Mouse (Mus musculus) kidney, postnatal 4 days (tissue): Measurements from ENCODE around the gene Eaf2.

Experiments
- DNase-seq, 2 experiments: peaks; one replicate each; pipeline ENCODE4 v3.0.0; 2021; ENCODE audit warnings: mixed read lengths in 2 of 2

Eaf2 gene

DNA sequence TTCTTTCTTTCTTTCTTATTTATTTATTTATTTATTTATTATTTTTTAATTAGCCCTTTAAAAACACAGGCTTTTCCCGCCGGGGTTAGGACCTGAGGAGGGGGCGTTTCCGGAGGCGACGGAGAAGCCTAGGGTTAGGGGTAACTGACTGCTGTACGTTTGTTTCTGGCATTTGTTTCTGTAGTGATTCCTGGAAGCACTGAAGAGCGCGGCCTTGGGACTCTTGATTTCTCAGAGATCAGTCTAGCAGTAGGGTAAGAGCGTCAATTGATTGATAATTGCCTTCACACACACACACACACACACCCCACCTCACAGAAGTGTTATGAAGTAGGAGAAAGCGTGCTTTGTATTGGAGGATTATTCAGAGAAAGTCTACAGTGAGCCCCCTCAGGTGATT is 46.0 kb downstream of the Eaf2 start:
- DNase-seq = no peak

DNA sequence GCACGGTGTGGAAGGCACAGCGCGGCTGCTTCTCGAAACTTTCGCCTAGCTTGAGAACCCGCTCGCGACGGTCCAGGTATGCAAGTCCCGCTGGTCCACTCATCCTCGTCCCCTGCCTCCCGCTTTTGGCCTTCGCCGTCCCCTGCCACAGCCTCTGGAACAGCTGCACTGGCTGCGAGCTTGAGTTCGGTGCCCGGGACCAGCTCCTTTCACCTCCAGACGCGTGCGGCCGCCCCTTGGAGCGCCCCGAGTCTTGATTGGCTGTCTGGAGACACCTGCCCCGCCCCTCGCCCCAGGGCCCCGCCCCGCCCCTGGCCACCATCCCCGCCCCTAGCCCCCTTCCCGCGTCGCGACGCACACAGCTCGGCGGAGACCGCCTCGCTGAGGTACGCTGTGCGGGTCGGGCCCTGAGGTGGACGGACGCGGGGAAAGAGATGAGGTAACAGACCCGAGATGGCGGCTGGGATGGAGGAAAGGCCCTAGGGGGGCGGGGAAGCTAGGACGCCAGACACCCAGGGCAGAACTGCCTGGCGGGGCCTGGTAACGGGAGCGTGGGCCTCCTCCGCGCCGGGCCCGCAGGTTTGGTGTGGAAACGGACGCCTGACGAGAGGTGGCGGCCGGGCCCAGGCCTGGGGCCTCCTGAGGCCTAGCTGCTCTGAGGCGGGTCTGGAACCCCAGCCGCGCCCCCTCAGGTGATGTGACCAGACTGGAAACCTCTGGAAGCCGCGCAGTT is 46.6 kb downstream of the Eaf2 start, which contains the start of gene Iqcb1:
Iqcb1 (plus strand) TSS at position 332 of the 733 bp plus-strand sequence.
- peak; percentile 89 to 93 for DNase-seq

DNA sequence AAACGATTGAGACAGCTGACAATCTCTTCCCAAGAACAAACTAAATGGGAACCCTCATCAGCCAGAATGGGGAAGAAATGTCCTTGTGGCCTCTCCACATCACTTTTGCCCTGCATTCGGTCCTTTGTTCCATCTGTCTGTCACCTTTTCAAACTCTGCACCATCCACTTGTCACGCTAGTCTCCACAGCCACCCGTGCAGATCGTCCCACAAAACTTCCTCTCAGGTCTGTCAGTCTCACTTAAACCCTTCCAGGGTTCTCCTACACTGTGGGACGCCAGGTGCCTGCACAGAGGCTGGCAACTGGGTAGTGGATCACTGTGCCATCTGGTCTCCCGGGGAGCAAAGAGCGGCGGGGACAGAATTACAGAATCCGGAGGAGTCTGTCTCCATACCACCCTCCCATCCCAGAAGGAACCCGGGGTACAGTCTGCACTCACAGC is 47.2 kb downstream of the Eaf2 start:
- DNase-seq = no peak

DNA sequence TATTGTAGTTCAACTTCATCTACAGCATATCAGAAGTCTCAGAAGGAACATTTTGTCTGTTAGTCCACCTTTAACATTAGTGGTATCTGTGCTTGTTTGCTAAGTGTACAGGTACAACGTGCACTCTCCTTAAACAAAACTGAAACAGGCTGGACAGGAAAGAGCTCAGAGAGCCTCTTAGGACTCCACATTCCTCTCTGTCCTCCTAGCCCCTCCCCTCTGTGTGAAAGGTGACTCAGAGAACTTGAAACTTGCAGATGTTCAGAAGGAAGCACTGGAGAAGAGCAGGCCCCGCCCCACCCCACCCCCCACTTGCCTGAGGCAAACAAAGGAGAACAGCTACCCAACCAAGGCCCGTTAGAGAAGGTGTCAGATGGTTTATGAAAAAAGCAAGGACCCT is 53.3 kb downstream of the Eaf2 start:
- peak; percentile 4 to 10 for DNase-seq

DNA sequence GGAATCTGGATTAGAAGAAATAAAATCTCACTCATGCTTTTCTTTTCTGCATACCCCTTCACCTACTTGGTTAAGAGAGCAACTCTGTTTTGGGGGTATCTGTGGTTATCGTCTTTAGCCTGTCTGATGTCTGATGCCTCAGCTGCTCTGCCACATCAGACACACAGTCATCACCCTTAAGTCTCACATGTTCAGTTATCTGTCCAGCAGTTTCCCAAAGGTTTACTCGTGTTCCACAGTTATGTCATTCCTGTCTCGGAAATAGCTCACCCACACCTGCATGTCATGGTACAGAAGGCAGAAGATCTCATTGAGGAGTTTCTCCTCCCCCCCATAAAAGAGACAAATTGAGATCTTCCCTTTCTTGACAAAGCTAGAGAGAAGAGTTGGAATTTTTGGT is 54.1 kb downstream of the Eaf2 start:
- DNase-seq = no peak

DNA sequence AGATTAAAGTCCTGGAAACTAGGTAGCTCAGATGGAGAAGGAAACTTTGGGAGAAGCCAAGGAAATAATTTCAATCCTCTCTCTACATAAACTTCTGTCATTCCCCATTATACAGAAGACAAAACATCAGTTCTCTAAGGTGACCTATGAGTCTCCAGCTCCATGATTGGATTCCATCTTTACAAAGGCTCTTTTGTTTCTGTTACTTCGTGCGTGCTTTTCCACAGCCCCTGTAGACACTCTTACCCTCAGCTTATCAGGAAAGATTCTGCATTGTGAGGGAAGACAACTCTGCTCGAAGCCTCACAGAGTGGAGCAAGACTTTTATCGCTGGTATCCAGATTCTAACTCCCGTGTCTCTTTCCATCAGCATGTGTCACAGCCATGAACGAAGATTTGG is 54.8 kb downstream of the Eaf2 start:
- DNase-seq = no peak

DNA sequence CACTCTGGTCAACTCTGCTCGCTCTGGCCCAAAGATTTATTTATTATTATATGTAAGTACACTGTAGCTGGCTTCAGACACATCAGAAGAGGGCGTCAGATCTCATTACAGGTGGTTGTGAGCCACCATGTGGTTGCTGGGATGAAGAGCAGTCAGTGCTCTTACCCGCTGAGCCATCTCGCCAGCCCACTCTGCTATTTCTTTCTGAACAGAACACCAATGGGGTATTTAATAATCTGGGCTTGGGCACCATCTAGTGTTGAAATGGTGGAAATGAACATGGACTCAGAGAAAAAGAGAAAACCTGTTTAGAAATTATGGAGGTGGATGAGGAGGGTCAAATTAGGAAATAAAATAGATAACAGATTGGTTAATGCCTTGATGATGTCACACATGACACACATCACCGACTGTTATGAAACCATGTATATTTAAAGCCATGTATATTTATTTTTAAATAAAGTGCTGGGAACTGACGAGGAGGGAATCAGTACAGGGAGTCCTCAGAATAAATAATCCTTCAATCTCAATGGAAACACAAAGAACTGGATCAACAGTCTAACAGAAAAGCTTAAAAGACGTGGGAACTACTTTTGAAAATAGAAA is 57.4 kb downstream of the Eaf2 start:
- peak; percentile 71 to 84 for DNase-seq

DNA sequence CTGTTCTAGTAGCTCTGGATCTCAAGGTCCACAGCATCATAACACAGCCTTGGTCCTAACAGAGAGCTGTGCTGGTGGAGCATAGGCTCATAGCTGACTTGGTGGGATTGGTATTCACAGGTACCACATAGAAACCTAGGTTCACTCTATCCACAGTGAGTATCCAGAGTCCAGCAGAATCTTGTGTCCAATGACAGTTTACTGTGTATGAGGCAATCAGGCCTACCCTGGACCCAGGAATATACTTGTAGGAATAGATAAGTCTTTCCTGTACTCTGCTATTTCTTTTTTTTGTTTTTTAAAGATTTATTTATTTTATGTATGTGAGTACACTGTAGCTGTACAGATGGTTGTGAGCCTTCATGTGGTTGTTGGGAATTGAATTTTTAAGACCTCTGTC is 57.9 kb downstream of the Eaf2 start:
- no peak for DNase-seq

DNA sequence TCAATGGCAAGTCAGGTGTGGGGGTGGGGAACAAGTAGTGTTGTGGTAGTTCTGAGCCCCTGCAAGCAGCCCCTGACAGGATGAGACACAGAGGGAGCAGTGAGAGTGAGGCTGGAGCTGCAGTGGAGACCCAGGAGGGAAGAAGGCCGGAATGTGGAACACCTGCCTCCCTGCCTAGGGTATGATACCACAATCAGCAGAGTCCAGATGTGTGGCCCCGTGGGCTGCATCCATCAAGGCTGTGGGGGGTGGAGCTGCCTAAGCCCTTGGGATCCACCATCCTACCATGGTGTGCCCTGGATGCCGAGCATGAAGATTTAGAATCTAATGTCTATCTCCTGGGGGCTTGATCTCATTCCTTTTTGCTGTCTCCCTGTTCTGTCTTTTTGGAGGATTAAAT is 61.1 kb downstream of the Eaf2 start:
- no peak for DNase-seq

DNA sequence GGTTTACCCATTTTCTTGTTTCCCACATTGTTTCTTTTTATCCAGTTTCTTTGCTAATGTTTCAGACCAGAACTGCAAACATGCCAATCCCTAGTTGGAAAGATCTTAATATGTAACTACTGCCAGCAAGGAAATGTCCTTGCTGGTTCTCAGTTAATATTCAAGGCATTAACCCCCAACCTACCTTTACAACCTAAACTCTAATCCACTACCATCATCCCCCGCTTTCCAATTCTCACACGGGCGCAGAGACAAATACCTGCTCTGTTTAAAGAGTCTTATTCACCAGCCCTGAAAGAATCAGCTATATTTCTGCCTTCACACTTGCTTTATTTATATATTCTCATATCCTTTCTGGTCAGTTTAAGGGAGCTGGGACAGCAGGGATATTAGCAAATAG is 66.2 kb downstream of the Eaf2 start:
- peak in 1 of 2 experiments; percentile 29 for DNase-seq

DNA sequence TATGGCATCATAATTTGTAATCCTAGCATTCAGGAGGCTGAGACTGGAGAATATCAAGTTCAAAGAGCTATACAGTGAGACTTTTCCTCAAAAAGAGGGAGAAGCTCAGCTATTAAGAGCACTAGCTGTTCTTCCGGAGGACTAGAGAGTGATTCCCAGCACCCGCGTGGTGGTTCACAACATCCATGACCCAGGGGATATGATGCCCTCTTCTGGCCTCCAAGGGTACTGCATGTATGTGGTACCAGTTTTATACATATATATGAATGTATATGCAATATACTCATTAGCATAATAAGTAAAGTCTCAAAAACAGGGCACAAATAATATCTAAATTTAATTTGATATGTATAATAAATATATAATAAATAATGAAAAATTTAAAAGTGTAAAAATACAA is 72.4 kb downstream of the Eaf2 start:
- no peak for DNase-seq

DNA sequence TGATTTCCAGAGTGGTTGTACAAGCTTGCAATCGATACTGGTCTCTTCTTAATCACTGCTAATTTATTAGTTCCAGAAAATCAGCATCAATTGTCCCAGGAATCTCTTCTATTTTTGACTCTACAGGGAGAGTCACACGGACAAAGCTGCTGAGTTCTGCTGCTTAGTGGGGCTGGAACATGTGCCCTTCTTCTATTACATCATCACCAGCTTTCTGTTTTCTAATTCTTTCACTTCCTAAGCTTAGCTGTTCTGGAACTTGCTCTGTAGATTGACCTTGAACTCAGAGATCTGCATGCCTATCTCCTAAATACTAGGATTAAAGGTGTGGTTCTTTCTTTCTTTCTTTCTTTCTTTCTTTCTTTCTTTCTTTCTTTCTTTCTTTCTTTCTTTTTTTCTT is 76.5 kb downstream of the Eaf2 start:
- no peak for DNase-seq

DNA sequence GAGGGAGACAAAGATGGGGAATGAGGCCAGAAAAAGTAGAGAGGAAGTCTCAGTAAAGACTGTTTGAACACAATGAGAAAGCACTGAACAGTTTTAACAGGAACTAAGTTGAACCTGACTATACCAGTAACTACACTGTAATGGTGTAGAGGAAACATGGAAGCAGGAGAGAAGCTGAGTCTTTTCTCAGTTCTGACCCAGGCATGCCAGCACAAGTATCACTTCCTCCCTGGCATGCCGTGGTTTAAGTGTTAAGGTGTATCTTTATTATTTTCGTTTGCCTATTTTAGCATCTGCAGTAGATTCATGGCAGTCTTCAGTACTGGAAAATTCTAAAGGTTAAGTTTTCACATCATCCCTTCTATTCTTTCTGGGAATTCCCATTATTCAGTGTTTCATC is 79.8 kb downstream of the Eaf2 start:
- DNase-seq = no peak

DNA sequence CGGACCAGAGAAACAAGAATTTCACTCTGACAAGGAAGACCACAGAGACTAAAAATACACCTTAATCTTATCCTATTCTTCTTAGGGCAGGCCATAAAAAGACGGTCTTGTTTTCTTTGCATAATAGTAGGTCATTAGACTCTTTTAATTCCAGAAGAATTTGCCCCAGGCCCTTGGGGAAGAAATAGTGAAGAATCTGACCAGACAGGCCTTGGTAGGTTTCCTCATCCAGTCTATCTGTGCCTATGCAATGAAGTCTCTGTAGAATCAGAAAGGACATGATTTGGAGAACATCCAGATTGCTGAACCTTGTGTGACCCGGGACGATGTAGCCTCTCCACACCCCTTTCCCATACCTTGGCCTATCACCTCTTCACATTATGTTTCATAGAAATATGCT is 84.6 kb downstream of the Eaf2 start:
- no peak for DNase-seq

DNA sequence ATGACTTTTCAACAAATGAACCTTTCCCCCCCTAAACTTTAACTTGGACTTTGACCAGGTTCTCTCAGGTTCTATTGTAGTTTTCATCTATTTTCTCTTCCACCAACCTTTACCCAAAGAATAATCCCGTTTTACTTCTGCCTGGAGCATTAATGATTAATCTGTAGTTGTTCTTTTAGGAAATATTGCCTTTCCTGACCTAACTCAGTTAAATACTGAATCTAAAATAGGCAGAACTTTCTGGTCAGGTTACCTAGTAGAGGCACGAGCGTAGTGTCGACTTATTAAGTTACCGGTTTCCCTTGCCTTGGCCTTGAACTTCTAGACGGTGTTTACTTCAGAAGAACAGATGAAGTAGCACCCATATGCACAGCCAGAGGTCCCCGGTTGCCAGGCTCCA is 88.3 kb downstream of the Eaf2 start:
- DNase-seq = no peak

DNA sequence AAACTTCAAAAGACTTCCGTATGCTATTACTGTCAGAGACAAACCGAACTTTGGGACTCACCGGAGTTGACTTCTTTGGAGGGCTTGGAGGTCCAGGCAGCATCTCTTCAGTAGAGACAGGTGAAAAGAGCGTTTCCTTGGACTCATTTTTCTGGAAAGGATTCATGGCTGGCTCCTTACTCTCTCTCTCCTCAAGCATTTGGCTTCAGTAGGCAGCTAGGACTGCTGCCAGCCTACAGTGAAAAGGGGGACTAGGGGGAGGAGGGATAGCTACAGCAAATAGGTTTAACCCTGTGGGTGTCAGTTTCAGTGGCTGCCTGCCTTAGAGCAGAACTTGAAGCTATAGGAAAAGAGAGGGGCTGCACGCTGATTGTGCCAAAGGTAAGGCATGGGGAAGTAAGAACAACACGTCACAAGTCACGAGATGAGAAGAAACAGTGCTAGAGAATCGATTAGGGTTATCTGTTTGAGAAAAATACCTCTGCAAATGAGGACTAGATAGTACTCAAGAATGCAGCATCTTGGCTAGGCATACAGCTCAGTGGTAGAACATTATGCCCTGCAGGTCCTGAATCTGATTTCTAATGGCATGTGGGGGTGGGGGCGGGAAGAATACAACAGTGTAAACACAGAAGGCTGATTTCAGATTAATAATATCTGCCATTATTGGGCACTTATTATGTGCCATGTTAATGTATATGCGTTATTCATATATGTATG is 90.0 kb downstream of the Eaf2 start, which contains the start of gene Slc15a2:
Slc15a2 (minus strand) TSS at position 369 of the 720 bp plus-strand sequence.
- DNase-seq = peak; percentile 10 to 34

DNA sequence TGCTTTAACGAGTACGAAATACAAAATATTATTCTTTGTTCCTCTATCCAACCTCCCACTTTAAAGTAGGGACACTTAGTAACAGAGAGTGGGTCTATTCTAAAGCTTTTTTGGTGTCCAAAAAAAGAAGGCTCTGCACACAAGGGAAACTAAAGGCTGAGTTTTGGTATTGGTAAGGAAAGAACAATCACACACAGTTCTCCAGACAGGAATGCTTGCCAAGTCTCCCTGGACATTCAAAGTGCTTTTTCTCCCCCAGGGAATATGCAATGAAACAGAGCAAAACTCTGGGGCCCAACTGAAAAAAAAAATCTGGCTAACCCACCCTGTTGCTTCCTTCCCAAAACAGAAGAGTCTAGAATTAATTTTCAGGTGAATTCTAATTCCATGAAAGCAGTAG is 90.7 kb downstream of the Eaf2 start:
- DNase-seq = no peak

DNA sequence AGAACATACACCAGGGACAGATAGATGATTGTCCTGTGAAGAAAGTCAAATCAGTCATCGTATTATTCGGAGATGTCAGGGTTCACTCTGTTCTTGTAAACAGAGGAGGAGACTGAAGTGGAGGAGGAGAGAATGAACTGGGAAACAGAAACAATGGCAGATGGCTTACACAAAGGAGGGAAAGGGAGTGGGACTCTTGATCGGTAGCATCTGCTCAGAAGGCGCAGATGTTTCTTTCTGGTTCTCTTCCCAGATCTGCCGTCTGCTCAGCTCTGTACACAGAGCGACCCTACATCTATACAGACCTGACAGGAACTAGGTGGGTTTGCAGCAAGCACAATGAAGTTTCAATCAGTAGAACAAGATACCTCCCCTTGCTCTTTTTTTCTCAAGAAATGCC is 99.1 kb downstream of the Eaf2 start:
- no peak for DNase-seq

DNA sequence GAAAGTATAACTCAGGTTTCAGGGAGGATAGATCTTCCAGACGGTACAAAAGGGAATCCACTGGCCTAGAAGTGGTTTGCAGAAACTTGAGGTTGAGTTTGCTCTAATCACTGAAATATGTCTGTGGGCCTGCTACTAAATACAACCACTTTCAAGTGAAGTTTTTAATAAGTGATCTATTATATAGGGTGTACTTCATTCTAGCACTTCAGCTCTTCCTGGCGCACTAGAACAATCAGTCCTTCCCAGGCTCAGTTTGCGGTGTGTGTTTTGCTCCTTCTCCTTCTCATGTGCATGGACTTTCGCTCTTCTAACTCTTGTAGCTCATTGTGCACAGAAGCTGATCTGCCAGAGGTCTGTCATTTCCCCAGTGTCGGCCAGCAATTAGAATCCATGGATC is 101.8 kb downstream of the Eaf2 start:
- DNase-seq = no peak

DNA sequence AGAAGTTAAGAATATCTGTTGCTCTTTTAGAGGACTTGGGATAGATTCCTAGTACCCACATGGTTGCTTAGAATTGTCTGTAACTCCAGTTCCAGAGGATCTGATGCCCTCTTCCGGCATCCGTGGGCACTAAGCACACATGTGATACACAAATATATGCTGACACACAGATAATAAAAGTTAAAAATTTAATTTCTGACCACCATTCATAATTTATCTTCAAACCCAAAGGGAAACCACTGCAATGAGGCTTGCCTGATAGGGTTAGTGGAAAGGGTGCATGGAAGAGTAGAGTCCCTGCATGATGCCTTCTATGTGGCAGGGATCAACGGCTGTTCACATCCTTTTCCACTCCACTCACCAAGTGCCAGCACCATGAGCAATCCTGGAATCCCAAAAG is 103.1 kb downstream of the Eaf2 start:
- no peak for DNase-seq

DNA sequence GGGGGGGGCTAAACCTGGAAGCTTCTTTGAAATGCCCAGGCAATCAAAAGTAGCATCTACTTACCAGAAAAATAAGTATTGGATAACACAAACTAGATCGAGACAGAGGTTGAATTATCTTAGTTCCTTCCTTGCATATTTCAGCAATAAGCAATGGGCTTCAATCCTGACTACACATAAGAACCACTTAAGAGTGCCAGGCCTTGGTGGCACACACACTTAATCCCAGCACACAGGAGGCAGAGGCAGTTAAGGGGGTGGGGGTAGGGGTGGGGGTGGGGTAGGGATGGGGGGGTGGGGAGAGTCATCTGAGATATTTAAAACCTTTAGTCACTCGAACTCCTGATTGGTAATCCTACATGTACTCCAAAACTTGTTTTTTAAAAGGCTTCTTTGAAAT is 103.6 kb downstream of the Eaf2 start:
- no peak for DNase-seq

DNA sequence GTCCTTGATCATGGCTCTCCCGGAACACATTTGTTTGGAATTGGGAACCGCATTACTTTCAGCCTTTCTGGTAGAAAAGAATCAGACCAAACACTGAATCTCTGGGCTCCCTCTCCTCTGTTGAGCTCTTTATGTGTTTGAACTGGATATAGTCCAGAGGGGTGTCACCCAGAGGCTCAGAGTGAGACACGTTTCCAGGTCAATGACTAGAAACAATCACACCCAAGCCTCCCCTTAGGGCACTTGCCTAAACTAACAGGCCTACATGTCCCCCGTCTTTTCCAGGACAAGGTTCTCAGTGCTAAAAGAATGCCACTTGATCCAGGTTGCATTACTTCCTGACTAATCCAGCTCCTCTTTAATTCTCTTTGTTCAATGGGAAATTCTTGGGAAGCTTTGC is 104.0 kb downstream of the Eaf2 start:
- DNase-seq = no peak

DNA sequence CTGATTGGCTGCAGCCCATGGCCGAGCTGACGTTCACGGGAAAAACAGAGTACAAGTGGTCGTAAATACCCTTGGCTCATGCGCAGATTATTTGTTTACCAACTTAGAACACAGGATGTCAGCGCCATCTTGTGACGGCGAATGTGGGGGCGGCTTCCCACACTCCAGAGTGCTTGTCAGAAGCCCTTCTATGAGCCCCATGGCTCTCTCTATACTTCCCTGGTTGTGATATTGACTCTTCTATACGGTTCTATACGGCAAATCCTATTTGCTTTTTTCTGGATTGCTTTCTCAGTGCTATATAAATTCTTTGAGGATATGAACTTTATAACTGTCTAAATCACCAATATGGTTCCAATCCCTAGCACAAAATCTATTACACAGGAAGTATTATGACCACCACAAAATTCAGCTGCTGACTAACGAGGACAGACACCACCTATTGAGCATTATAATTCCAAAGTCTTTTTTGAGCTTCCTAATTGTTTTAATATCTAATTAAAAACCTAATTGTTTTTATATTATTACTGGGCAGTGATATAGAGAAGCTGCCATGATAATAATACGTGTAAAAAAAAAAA is 104.5 kb downstream of the Eaf2 start:
- no peak for DNase-seq

DNA sequence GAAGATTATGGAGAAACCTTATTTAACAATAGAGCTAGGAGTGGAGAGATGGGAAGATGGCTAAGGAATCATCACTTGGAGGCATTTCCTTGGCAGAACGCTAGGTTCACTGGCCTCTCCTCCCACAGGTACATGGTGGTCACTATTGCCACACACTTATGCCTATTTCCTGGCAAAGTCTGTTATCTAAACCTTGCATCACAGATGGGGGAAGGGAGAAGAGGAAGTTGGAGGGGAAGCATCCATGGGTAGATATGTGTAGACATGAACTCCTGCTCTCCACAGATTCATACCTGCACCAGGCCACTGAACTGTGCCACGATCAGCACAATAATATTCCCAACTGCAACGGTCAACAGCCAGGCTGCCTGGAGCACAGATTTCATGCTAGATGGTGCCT is 122.8 kb downstream of the Eaf2 start:
- DNase-seq = no peak
